Mouse (Mus musculus) bone marrow, adult 2 months (tissue): Measurements from ENCODE around the gene Pwp2. TPM values are rescaled to one million over a fixed set of nuclear protein-coding genes. Genes with fewer than 3 reads are reported as not detected.

ENCODE experiments used
- H3K27ac ChIP-seq: fragments of 200-500 bp; 2 replicates; pipeline ENCODE4 v1.5.1; 2012; ENCODE audit warnings: low read depth, mild to moderate bottlenecking, control low read depth, inconsistent platforms, low read length; ENCODE audit not compliant: control insufficient read depth, poor library complexity, insufficient read depth
- H3K4me1 ChIP-seq: fragments of 200-500 bp; 2 replicates; pipeline ENCODE4 v1.6.1; 2011; ENCODE audit warnings: low read length; ENCODE audit not compliant: control insufficient read depth, insufficient read depth
- H3K4me3 ChIP-seq: fragments of 200-500 bp; replicated peaks from 2 replicates; pipeline ENCODE3; 2011; ENCODE audit warnings: mild to moderate bottlenecking, low read depth, low read length, control low read depth; ENCODE audit not compliant: control insufficient read depth
- CTCF ChIP-seq: fragments of 200-500 bp; IDR thresholded peaks from 2 replicates; pipeline ENCODE4 v1.5.1; 2011; ENCODE audit warnings: low read length, control low read depth; ENCODE audit not compliant: control insufficient read depth, insufficient read depth
- POLR2A ChIP-seq: fragments of 200-500 bp; IDR thresholded peaks from 2 replicates; pipeline ENCODE4 v1.6.1; 2011; ENCODE audit warnings: low read depth, mild to moderate bottlenecking, control low read depth, low read length, borderline replicate concordance; ENCODE audit not compliant: control insufficient read depth
- WGBS: fragments of 180-500 bp; shearing (Covaris S2); methylation state at CpG from one replicate; pipeline ENCODE4 v1.1.7; 2018; 5-methylcytosine and 5-hydroxymethylcytosine counted together
- polyA plus RNA-seq: library from polyadenylated mRNA; stranded (reverse); fragments of >200 nt; gene quantifications from 2 replicates; pipeline ENCODE4 v1.2.4, GENCODE M21; 2011; ENCODE audit warnings: low replicate concordance; ENCODE audit not compliant: missing spikeins, insufficient read depth, insufficient read length

Gene Pwp2
- polyA plus RNA-seq, 1 experiment, result 13.9 TPM

DNA sequence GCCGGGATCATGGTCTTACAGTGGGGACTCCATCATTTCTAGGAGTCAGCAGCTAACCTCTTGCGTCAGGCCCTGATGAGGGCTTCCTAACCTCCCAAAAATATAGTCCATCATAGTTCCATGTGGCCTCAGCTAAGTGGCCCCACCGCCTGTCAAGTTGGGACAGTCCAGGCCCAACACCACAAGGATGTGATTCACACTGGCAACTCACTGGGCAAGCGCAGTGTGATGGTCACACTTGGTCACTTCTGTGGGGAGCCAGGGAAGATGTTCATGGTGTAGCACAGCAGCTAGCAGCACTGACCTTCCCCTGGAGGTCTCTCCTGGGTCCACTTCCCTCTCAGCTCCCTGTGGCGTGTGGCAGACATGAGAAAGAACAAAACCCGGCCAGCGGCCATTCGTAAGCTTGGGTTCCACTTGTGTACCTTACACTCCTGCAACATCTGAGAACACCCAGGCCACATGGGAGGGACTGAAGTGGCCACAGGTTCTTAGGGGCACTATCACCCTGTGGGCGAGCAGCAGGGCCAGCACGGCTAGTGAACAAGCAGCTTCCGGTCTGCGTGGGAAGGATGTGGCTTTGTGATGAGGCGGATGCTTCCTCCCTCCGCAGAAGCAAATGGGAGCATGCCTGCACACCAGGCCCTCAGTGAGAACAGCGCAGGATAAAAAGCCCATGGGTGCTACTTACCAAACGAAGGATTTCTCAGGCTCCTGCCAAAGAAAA is 24.4 kb downstream of the Pwp2 start:
- peak overlapping the region; percentile 49 for H3K27ac ChIP-seq
- TF ChIP-seq POLR2A, result peak; percentile 56; the same call in 1 of the 2 replicates
- TF ChIP-seq CTCF, result peak; percentile 15; the same call in 1 of the 2 replicates

GRCm38 (mm10) chr10:78159906-78160305 is 25.0 kb downstream of the Pwp2 start:
- Histone ChIP-seq H3K27ac (peak overlapping the region; percentile 53), H3K4me3 (peak overlapping the region; percentile 0), H3K4me1 (peaks cover 11% of the 10 kb centered on the region)
- WGBS, result 4% methylated on average over 7 of the region's 7 CpGs
- TF ChIP-seq POLR2A (no peak), CTCF (peak; percentile 92)

More for the DNA sequence above, 24.4 kb downstream of the Pwp2 start:
- 29% methylated on average over 16 of the region's 16 CpGs for WGBS
- Histone ChIP-seq H3K4me1 (peaks cover 11% of the 10 kb centered on the region), H3K4me3 (peak overlapping the region; percentile 2)

GRCm38 (mm10) chr10:78159252-78159878 is 25.6 kb downstream of the Pwp2 start:
- peak overlapping the region; percentile 40 for H3K4me3 ChIP-seq
- whole genome bisulfite sequencing, result 5% methylated on average over 17 of the region's 17 CpGs
- TF ChIP-seq POLR2A, result no peak
- no peak for TF ChIP-seq CTCF
- peak overlapping the region; percentile 53 for H3K27ac ChIP-seq
- peaks cover 11% of the 10 kb centered on the region for H3K4me1 ChIP-seq

- TF ChIP-seq CTCF (no peak), POLR2A (no peak)
- H3K27ac ChIP-seq, result no peak overlapping the region
- H3K4me1 ChIP-seq, result peaks cover 18% of the 10 kb centered on the region
- no peak overlapping the region for H3K4me3 ChIP-seq
- 72% methylated on average over 15 of the region's 15 CpGs for WGBS
Observed at GRCm38 (mm10) chr10:78158041-78158440, 26.9 kb downstream of the Pwp2 start.

DNA sequence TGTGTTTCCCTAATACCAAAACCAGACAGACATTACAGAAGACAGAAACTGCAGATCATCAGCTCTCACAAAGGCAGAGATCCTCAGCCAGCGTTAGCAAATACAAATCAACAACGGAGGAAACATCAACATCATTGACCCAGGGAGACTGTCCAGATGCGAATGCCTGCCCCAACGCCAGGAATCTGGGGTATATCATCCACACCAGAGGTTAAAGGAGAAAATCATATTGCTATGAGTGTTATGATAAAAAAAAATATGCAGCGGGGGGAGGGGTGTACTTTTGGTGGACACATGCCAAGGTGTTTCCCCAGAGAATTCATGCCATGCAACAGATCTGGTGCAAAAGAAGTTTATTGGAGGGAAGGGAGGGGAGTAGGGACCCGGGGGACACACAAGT is 28.0 kb downstream of the Pwp2 start:
- 72% methylated on average over 6 of the region's 6 CpGs for WGBS
- TF ChIP-seq POLR2A (no peak), CTCF (no peak)
- no peak overlapping the region for H3K27ac ChIP-seq
- peaks cover 20% of the 10 kb centered on the region for H3K4me1 ChIP-seq
- H3K4me3 ChIP-seq, result no peak overlapping the region

GRCm38 (mm10) chr10:78148834-78149766 is 35.8 kb downstream of the Pwp2 start:
- H3K27ac ChIP-seq, result peak overlapping the region; percentile 87

GRCm38 (mm10) chr10:78147908-78148441 is 37.0 kb downstream of the Pwp2 start:
- peak overlapping the region; percentile 77 for H3K27ac ChIP-seq
- H3K4me1 ChIP-seq, result peaks cover 15% of the 10 kb centered on the region
- WGBS, result 66% methylated on average over 4 of the region's 4 CpGs
- TF ChIP-seq POLR2A (no peak), CTCF (no peak)
- H3K4me3 ChIP-seq, result no peak overlapping the region

More at GRCm38 (mm10) chr10:78148834-78149766, 35.8 kb downstream of the Pwp2 start:
- Histone ChIP-seq H3K4me1 (peaks cover 17% of the 10 kb centered on the region), H3K4me3 (no peak overlapping the region)
- TF ChIP-seq POLR2A, result no peak
- WGBS, result 13% methylated on average over 10 of the region's 10 CpGs
